Mouse (Mus musculus) kidney, postnatal 0 days (tissue): ENCODE data around the gene Abhd12b. TPM values are rescaled to one million over a fixed set of nuclear protein-coding genes. Genes with fewer than 3 reads are reported as not detected.

Experiments used
- ATAC-seq: fragments of 200-750 bp; cut with Nextera tagmentation; replicated peaks from 2 replicates; pipeline ENCODE4 v1.8.0; 2017; ENCODE audit warnings: low read depth, moderate number of reproducible peaks, moderate TSS enrichment, moderate library complexity; ENCODE audit not compliant: low FRiP score
- DNase-seq: peaks from one replicate; pipeline ENCODE4 v3.0.0-alpha.2; 2016; ENCODE audit warnings: low spot score
- H3K27ac ChIP-seq: fragments of 300-500 bp; sonication (generic); 2 replicates; pipeline ENCODE4 v1.5.1; 2014; ENCODE audit warnings: mild to moderate bottlenecking
- H3K27me3 ChIP-seq: fragments of 300-500 bp; sonication (generic); 2 replicates; pipeline ENCODE4 v1.6.1; 2014; ENCODE audit warnings: low read length, mixed read lengths; ENCODE audit not compliant: insufficient read depth
- H3K36me3 ChIP-seq: fragments of 300-500 bp; sonication (generic); 2 replicates; pipeline ENCODE4 v1.6.1; 2014; ENCODE audit warnings: low read length, mixed read lengths; ENCODE audit not compliant: insufficient read depth
- H3K4me1 ChIP-seq: fragments of 300-500 bp; sonication (generic); replicated peaks from 2 replicates; pipeline ENCODE4 v1.6.1; 2014; ENCODE audit warnings: antibody characterized with exemption, low read length, mixed read lengths; ENCODE audit not compliant: insufficient read depth
- H3K4me2 ChIP-seq: fragments of 300-500 bp; sonication (generic); 2 replicates; pipeline ENCODE4 v1.6.1; 2014; ENCODE audit warnings: mild to moderate bottlenecking, low read length, moderate library complexity, mixed read lengths
- H3K4me3 ChIP-seq: fragments of 300-500 bp; sonication (generic); replicated peaks from 2 replicates; pipeline ENCODE4 v1.5.1; 2014; ENCODE audit warnings: low read depth, low read length
- H3K9ac ChIP-seq: fragments of 300-500 bp; sonication (generic); 2 replicates; pipeline ENCODE4 v1.6.1; 2014; ENCODE audit warnings: low read depth, low read length
- H3K9me3 ChIP-seq: fragments of 300-500 bp; sonication (generic); replicated peaks from 2 replicates; pipeline ENCODE4 v1.6.1; 2016; ENCODE audit warnings: low read length, inconsistent platforms, mixed read lengths
- CTCF ChIP-seq: IDR thresholded peaks from 2 replicates; pipeline ENCODE4 v1.5.1; 2016; ENCODE audit warnings: antibody characterized with exemption, low read depth, mild to moderate bottlenecking, moderate library complexity
- whole genome bisulfite sequencing: fragments of 180-500 bp; shearing (Covaris S2); extraction: QIAGEN DNeasy Blood & Tissue Kit; methylation state at CpG from one replicate; pipeline ENCODE4 v1.1.7; 2014; 5-methylcytosine and 5-hydroxymethylcytosine counted together
- polyA plus RNA-seq: library from polyadenylated mRNA; unstranded; fragments of >200 nt; fragmentation: Nextera tagmentation; extraction: Ambion mirVana; gene quantifications from 2 replicates; pipeline ENCODE4 v1.2.1, GENCODE M21; 2015

The Abhd12b gene
- not detected in 2 replicates for polyA plus RNA-seq

GRCm38 (mm10) chr12:70153842-70154241, at the start of gene Abhd12b:
Abhd12b (plus strand) TSS chr12:70154142.
- TF ChIP-seq CTCF, result no peak
- 61% methylated on average over 3 of the region's 3 CpGs for WGBS
- H3K4me2 ChIP-seq, result no peak within 1 kb of the TSS
- no peak within 1 kb of the TSS for H3K27ac ChIP-seq
- no peaks in the 10 kb centered on the region for H3K36me3 ChIP-seq
- H3K4me3 ChIP-seq, result no peak within 1 kb of the TSS
- no peak within 1 kb of the TSS for H3K9ac ChIP-seq
- DNase-seq (no peak), ATAC-seq (no peak)
- no peaks in the 10 kb centered on the region for H3K9me3 ChIP-seq
- H3K4me1 ChIP-seq, result peaks cover 3% of the 10 kb centered on the region; the same call in 1 of the 2 replicates
- no peaks in the 10 kb centered on the region for H3K27me3 ChIP-seq

- no peak for DNase-seq
- H3K27ac ChIP-seq, result peak overlapping the region; percentile 36
- H3K36me3 ChIP-seq, result no peaks in the 10 kb centered on the region
- peaks cover 15% of the 10 kb centered on the region; the same call in 1 of the 2 replicates for H3K4me1 ChIP-seq
- WGBS, result 39% methylated on average over 4 of the region's 4 CpGs
- H3K9me3 ChIP-seq, result no peaks in the 10 kb centered on the region
- no peak overlapping the region for H3K4me3 ChIP-seq
- no peak overlapping the region for H3K4me2 ChIP-seq
- ATAC-seq, result no peak
- H3K27me3 ChIP-seq, result no peaks in the 10 kb centered on the region
- TF ChIP-seq CTCF, result no peak
- no peak overlapping the region for H3K9ac ChIP-seq
Measured at GRCm38 (mm10) chr12:70104199-70104598, 49.7 kb upstream of the Abhd12b start.

- TF ChIP-seq CTCF, result no peak
- no peaks in the 10 kb centered on the region for H3K9me3 ChIP-seq
- ATAC-seq (peak; percentile 55; the same call in 1 of the 2 replicates), DNase-seq (no peak)
- H3K9ac ChIP-seq, result no peak overlapping the region
- H3K4me1 ChIP-seq, result peaks cover 16% of the 10 kb centered on the region; the same call in 1 of the 2 replicates
- H3K4me2 ChIP-seq, result no peak overlapping the region
- H3K27me3 ChIP-seq, result no peaks in the 10 kb centered on the region
- H3K36me3 ChIP-seq, result no peaks in the 10 kb centered on the region
- 27% methylated on average over 5 of the region's 5 CpGs for WGBS
- H3K27ac ChIP-seq, result peak overlapping the region; percentile 36; the same call in 1 of the 2 replicates
- H3K4me3 ChIP-seq, result no peak overlapping the region
Measured at GRCm38 (mm10) chr12:70104776-70105420, 49.0 kb upstream of the Abhd12b start.

GRCm38 (mm10) chr12:70105885-70106284, 48.1 kb upstream of the Abhd12b start:
- DNase-seq (no peak), ATAC-seq (no peak)
- H3K27me3 ChIP-seq, result no peaks in the 10 kb centered on the region
- no peak overlapping the region for H3K4me2 ChIP-seq
- H3K4me3 ChIP-seq, result no peak overlapping the region
- WGBS, result 63% methylated on average over 6 of the region's 6 CpGs
- TF ChIP-seq CTCF, result no peak
- no peak overlapping the region for H3K9ac ChIP-seq
- peaks cover 25% of the 10 kb centered on the region; the same call in 1 of the 2 replicates for H3K4me1 ChIP-seq
- H3K27ac ChIP-seq, result 0 out of 2 replicates have a peak overlapping the region, but pooled peaks have one; percentile 39
- no peaks in the 10 kb centered on the region for H3K36me3 ChIP-seq
- H3K9me3 ChIP-seq, result no peaks in the 10 kb centered on the region

GRCm38 (mm10) chr12:70106508-70106907, 47.4 kb upstream of the Abhd12b start:
- Histone ChIP-seq H3K4me2 (no peak overlapping the region), H3K4me3 (no peak overlapping the region), H3K9me3 (no peaks in the 10 kb centered on the region), H3K9ac (no peak overlapping the region), H3K36me3 (no peaks in the 10 kb centered on the region), H3K4me1 (peaks cover 28% of the 10 kb centered on the region; the same call in 1 of the 2 replicates), H3K27ac (peak overlapping the region; percentile 39; the same call in 1 of the 2 replicates), H3K27me3 (no peaks in the 10 kb centered on the region)
- DNase-seq (peak; percentile 35), ATAC-seq (no peak)
- TF ChIP-seq CTCF, result no peak
- 44% methylated on average over 9 of the region's 9 CpGs for WGBS

GRCm38 (mm10) chr12:70108104-70108503, 45.8 kb upstream of the Abhd12b start:
- TF ChIP-seq CTCF, result no peak
- WGBS, result 42% methylated on average over 2 of the region's 2 CpGs
- no peak for DNase-seq

More at GRCm38 (mm10) chr12:70108104-70108503, 45.8 kb upstream of the Abhd12b start:
- ATAC-seq, result no peak
- Histone ChIP-seq H3K27me3 (no peaks in the 10 kb centered on the region), H3K9me3 (no peaks in the 10 kb centered on the region), H3K36me3 (no peaks in the 10 kb centered on the region), H3K4me1 (peaks cover 28% of the 10 kb centered on the region; the same call in 1 of the 2 replicates), H3K9ac (no peak overlapping the region), H3K4me2 (no peak overlapping the region), H3K4me3 (no peak overlapping the region), H3K27ac (no peak overlapping the region)
